Mouse (Mus musculus): Measurements from ENCODE around the gene Apobec1.

DNA sequence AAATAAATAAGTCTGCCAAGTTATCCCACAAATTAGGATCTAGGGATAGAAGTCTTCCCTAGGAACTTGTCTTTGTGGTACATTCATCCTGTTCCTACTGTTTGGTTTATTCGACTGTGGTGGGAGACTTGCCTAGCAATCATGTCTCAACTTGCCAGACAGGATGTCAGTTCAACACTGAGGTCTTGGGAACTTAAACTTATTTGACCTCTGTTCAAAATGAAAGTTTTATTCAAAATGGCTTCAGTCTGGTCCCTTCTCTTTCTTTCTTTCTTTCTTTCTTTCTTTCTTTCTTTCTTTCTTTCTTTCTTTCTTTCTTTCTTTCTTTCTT lies 713 bp upstream of the Apobec1 start:
- no peak for TF ChIP-seq CTCF (IDR thresholded peaks at IDR 0.05; ENCODE audit: insufficient read depth, low read depth, low read length)
- TF ChIP-seq POLR2A (IDR thresholded peaks at IDR 0.05; ENCODE audit: insufficient read depth, low read depth, low read length) = no peak
